Mouse (Mus musculus) right cerebral cortex, adult 18-20 months (tissue): ENCODE data around the gene Cemip2.

Experiments used
- DNase-seq: peaks from one replicate; pipeline ENCODE4 v3.0.0; 2022; ENCODE audit warnings: mixed read lengths

The Cemip2 gene

DNA sequence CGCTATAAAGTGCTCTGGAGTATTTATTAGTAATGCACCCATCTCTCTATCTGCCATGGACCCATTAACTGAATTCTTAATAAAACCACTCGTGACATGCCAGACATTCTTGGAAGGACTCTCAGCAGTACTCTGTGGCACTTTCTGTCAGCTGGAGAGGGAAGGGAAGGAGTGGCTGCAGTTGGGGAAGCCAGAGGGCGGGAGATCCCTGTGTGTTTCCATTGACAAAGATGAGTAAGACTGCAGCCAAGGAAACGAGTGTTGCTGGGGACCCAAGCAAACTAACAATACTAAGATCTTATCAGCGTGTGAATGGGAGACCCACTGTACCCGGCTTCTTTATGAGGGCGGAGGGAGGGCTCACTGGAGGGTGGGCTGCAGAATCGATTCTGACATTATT is 2.5 kb downstream of the Cemip2 start:
- no peak for DNase-seq

DNA sequence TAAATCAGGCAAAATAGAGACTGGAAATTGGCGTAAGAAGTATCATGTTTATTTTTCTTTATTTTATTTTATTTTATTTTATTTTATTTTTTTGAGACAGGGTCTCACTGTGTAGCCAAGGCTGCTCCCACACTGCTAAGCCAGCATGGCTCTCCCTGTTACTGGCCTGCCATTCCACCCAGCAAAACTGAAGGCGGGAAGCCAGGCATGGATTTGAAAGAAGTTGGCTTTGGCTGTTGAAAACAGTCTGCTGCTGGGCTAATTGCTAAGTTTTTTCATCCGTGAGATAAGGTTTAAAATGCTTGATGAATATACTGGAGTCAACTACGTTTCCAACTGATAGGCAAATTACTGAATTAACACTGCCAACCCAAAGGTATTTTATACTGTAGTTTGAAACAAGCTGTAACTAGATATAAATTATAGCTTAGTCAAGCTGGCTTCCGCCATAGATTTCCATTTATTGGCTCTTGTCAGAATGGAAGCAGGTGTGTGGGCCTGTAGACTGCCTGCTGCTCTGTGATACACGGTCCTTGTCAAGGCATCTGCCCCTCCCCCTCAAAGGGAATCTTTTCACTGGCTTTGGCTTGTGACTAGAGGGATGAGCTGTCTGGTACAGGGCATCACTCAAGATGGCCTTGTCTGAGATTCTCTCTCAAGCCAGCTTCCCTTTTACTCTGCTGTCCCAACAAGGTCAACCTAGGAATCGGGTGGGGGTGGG is 3.1 kb downstream of the Cemip2 start:
- no peak for DNase-seq

DNA sequence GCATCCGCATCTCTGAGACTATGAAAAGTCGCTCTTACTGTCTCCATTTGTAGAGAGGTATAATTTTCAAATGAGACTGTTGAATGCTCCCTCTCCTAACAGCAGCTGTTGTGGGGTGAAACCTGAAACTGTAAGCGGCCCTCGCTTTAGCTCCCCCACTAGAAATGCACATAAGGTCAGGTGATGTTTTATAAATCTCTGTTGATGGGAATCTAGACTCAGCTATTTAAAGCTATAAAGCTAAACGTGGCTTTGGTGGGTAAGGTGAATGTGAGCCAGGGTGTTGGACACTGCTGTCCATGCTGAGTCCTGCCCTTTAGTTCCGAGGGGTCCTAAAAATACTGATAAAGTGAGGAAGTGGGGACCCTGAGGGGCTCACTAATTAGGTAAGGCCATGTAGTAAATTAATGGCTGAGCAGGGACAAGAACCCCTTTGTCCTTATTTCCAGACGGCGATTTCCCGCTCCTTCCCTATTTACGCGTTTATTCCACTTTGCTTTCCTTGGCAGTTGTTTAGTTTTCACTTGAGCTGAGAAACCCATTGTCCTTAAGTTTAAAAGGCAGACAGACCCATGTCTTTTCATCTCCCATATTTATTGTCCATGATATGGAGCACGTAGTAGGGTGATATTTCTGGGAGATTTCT is 3.8 kb downstream of the Cemip2 start:
- DNase-seq = no peak

- no peak for DNase-seq
Observed at GRCm38 (mm10) chr19:21783717-21784116, 5.6 kb downstream of the Cemip2 start.

GRCm38 (mm10) chr19:21784331-21785131 is 6.4 kb downstream of the Cemip2 start:
- DNase-seq = no peak

DNA sequence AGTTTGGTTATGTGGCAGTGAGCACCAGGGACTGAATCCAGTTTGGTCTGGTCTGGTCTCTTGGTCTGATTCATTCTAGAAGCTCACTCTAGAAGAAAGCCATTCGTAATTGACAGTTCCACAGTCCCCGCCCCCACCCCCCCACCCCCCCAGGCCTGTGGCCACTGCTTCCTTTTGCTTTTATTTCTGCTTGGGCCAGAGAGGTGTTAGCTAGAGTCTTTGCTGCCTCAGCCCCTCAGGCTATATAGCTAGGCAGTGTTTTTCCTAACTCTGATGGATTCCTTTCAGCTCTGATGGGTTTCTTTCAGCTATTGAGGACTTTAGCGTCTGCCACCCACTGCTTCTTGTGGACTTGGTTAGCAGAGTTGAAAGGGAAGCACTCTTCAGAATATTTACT is 7.0 kb downstream of the Cemip2 start:
- DNase-seq = no peak

GRCm38 (mm10) chr19:21787004-21787480 is 8.9 kb downstream of the Cemip2 start:
- peak; percentile 65 for DNase-seq

DNA sequence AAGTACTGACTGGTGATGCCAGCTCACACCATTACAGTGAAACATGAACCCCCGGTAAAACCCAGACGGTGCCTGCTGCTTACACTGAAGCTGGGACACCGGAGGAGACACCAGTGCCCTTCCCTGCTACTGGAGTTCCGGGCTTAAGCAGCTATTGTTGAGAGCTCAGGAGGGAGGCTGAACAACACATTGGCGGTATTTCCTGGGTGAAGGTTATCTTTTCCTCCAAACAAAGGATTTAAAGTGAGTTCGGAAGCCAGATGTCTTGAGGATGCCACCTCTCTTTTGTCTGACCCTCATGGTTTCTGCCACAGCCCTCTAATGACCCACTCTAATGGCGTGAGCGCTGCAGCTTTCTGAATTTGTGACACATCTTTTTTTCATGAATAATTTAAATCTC is 10.9 kb downstream of the Cemip2 start:
- DNase-seq = no peak

- no peak for DNase-seq
Observed at GRCm38 (mm10) chr19:21789676-21790075, 11.5 kb downstream of the Cemip2 start.

DNA sequence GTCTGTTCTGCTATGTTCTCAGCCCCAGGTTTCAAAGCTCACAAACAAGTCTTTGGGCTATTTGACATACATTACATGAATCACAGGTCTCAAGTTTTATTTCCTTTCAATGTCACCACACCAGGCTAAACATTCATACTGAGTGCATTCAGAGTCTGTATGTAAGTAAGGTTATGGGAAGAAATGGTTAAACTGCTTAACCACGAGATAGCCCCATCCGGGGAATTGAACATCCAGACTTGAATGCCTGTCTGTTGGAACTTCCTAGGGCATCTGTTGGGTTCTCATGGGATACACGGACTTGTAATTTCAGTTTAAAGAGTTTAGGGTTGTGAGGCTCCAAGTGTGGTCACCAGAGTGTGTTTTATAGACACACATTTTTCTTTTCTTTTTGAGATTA is 13.2 kb downstream of the Cemip2 start:
- no peak for DNase-seq

- DNase-seq = no peak
Observed at GRCm38 (mm10) chr19:21791826-21792225, 13.7 kb downstream of the Cemip2 start.

DNA sequence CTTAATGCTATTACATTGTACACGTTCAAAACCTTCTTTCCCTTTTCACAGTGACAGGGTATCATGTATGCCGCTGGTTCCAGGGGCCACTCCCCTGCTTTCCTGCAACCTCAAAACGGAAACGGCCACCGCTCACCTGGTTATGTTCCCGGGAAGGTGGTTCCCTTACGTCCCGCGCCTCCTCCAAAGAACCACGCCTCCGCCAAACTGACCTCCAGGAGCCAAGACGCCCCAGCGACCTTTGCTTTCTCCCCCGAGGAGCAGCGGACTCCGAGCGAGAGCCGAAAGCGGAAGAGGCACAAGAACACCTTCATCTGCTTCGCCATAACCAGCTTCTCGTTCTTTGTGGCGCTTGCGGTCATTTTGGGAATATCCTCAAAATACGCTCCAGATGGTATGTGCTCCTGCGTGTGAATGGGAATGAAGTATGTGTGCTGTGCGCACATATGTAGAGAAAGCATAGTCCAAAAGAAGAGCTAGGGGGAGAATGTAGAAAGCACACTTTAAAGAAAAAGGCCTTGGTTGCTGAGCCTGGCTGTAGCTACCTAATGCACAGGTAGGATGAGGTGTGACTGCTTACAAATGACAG is 14.5 kb downstream of the Cemip2 start:
- DNase-seq = no peak

DNA sequence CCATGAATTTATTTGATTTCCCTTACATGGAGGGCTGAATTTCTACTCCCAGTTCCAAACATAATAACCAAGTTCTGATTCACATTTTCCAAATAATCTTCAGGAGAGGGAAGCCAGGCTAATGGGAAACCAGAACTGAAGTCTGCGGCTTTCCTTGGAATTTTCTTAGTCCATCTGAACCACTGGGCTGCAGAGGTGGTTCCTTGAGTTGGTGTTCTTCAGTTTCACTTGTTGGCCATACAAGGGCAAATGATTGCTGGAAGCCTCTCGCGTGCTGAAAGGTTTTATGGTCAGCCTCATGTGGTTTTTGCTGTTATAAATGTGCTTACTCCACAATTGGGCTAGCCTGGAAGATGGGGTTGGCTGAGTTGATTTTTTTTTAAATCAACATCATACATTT is 16.4 kb downstream of the Cemip2 start:
- DNase-seq = no peak

DNA sequence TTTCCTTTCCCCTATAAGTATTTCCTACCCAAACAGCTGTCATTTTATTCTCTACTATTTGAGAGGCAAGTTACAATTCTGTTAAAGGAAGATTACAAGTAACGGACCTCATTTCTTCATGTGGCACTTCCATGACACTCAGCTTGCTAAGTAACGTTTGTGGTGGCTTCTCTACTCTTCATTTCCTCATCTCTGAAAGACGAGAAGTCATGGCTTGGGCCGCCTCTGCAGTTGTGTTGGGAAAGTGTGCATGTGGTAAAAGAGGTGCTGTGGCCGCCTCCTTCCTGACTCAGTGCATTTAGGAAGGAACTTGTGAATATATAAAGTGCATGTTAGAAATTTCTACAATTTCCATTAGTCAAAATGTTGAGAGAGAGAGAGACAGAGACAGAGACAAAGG is 18.2 kb downstream of the Cemip2 start:
- no peak for DNase-seq

DNA sequence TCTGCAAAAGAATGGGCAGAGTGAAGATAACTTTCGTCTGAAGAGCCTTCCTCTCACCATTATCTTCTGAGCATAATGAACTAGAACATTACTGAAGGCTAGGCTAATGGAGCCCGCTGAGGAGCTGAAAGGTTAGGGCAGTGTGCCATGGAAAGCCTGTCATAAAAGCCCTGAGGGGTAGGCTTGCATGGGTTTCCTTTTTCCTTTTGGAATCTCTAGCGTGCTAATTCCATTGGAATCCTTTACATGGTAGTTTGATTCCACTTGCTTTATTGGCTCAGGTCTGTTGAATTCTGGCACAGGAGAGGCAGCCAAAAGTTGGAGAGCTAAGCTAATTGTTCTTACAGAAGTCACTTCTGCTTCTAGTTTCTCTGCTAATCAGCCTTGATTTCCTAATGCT is 20.6 kb downstream of the Cemip2 start:
- no peak for DNase-seq

- DNase-seq = no peak
Observed at GRCm38 (mm10) chr19:21799410-21800373, 21.6 kb downstream of the Cemip2 start.

- DNase-seq = no peak
Observed at GRCm38 (mm10) chr19:21804488-21804887, 26.3 kb downstream of the Cemip2 start.

DNA sequence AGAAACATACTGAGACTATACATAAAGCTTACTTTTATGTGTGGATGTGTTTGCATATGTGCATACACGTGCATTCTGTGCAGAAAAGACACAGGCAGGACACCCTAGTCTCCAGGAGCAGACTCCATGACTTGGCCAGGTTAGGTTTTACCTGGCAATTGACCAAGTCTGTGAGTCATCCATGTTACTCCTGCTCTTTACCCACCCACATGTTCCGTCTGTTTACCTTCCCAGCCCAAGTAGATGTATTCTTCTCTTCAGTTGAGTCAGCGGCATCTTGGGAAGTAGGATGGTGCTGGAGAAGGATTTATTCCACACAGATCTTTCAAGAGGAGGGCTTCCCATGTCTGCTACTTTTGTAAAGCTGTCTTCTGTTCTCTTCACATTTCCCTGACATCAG is 27.2 kb downstream of the Cemip2 start:
- peak; percentile 79 for DNase-seq

DNA sequence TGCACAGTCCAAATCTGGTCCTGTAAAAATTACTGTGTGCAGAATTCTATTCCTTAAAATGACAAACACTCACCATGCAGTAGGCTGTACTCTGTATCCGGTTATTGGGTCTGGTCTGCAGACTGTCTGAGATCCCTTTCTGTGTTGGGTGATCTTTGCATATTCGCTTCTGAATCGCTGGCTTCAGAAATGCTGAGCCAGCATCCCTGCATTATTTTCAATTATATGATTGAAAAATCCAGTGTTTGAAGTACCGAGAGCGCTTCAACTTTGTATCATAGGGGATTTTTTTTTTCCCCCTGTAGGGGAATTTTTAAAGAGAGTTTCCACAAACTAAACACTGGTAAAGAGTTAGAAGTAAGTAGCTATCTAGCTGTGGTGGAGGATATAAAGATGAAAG is 32.0 kb downstream of the Cemip2 start:
- DNase-seq = no peak

- DNase-seq = no peak
Observed at GRCm38 (mm10) chr19:21813560-21813959, 35.4 kb downstream of the Cemip2 start.

- no peak for DNase-seq
Observed at GRCm38 (mm10) chr19:21814433-21815020, 36.4 kb downstream of the Cemip2 start.

- no peak for DNase-seq
Observed at GRCm38 (mm10) chr19:21816260-21816659, 38.1 kb downstream of the Cemip2 start.
